Mouse (Mus musculus) liver, adult 2 months (tissue): Measurements from ENCODE around the gene Farsb.

ENCODE experiments used
- CTCF ChIP-seq: fragments of 200-500 bp; IDR thresholded peaks from 2 replicates; pipeline ENCODE4 v1.5.1; 2011; ENCODE audit warnings: low read depth, low read length, control low read depth
- POLR2A ChIP-seq: fragments of 200-500 bp; IDR thresholded peaks from 2 replicates; pipeline ENCODE4 v1.6.1; 2011; ENCODE audit warnings: low read length, control low read depth; ENCODE audit not compliant: insufficient read depth; ENCODE audit errors: extremely low read depth

GRCm38 (mm10) chr1:78412668-78413067 lies 76.0 kb downstream of the Farsb start:
- no peak for TF ChIP-seq CTCF
- no peak for TF ChIP-seq POLR2A
